Mouse (Mus musculus) liver, adult 2 months (tissue): ENCODE data around the gene Guca1b.

Source experiments
- CTCF ChIP-seq: fragments of 200-500 bp; IDR thresholded peaks from 2 replicates; pipeline ENCODE4 v1.5.1; 2011; ENCODE audit warnings: low read depth, low read length, control low read depth
- POLR2A ChIP-seq: fragments of 200-500 bp; IDR thresholded peaks from 2 replicates; pipeline ENCODE4 v1.6.1; 2011; ENCODE audit warnings: low read length, control low read depth; ENCODE audit not compliant: insufficient read depth; ENCODE audit errors: extremely low read depth

- TF ChIP-seq POLR2A (no peak), CTCF (no peak)
Measured at GRCm38 (mm10) chr17:47421566-47421965, 36.4 kb downstream of the Guca1b start.
